Mouse (Mus musculus) forebrain, embryonic 13.5 days (tissue): Measurements from ENCODE around the gene Chrm3. TPM values are rescaled to one million over a fixed set of nuclear protein-coding genes. Genes with fewer than 3 reads are reported as not detected.
A peak's percentile ranks its signal among the peaks of the same experiment; 100 is the strongest.
"Not testable (repeated sequence)": the region's sequence is repeated elsewhere in the genome, so short reads cannot be mapped to it uniquely, and the experiment has no call there.

Experiments used
- ATAC-seq: fragments of 200-750 bp; cut with Nextera tagmentation; 2 replicates; pipeline ENCODE4 v1.8.0; 2017
- H3K27ac ChIP-seq: fragments of 300-500 bp; sonication (generic); 2 replicates; pipeline ENCODE4 v1.5.1; 2015; ENCODE audit warnings: inconsistent platforms, mild to moderate bottlenecking, moderate library complexity
- H3K27me3 ChIP-seq: fragments of 300-500 bp; sonication (generic); 2 replicates; pipeline ENCODE4 v1.6.1; 2015; ENCODE audit warnings: mild to moderate bottlenecking, inconsistent platforms
- H3K36me3 ChIP-seq: fragments of 300-500 bp; sonication (generic); 2 replicates; pipeline ENCODE4 v1.6.1; 2015; ENCODE audit warnings: mild to moderate bottlenecking, inconsistent platforms; ENCODE audit not compliant: poor library complexity, severe bottlenecking
- H3K4me1 ChIP-seq: fragments of 300-500 bp; sonication (generic); 2 replicates; pipeline ENCODE4 v1.6.1; 2015; ENCODE audit warnings: inconsistent platforms
- H3K4me2 ChIP-seq: fragments of 300-500 bp; sonication (generic); 2 replicates; pipeline ENCODE4 v1.6.1; 2015; ENCODE audit warnings: inconsistent platforms, mild to moderate bottlenecking, moderate library complexity
- H3K4me3 ChIP-seq: fragments of 300-500 bp; sonication (generic); 2 replicates; pipeline ENCODE4 v1.5.1; 2015; ENCODE audit warnings: mild to moderate bottlenecking, inconsistent platforms
- H3K9ac ChIP-seq: fragments of 300-500 bp; sonication (generic); 2 replicates; pipeline ENCODE4 v1.6.1; 2015; ENCODE audit warnings: mild to moderate bottlenecking, inconsistent platforms
- H3K9me3 ChIP-seq: fragments of 300-500 bp; sonication (generic); replicated peaks from 2 replicates; pipeline ENCODE4 v1.6.1; 2016; ENCODE audit warnings: inconsistent platforms
- WGBS: fragments of 180-500 bp; shearing (Covaris S2); methylation state at CpG from one replicate; pipeline ENCODE4 v1.1.7; 2015; 5-methylcytosine and 5-hydroxymethylcytosine counted together
- polyA plus RNA-seq: library from polyadenylated mRNA; unstranded; fragments of >200 nt; fragmentation: Nextera tagmentation; extraction: Ambion mirVana; gene quantifications from 2 replicates; pipeline ENCODE4 v1.2.1, GENCODE M21; 2015

Chrm3 gene
- 0.62 and 0.79 TPM in 2 replicates for polyA plus RNA-seq

GRCm38 (mm10) chr13:10360777-10361176, at the start of gene Chrm3:
Gene Chrm3, minus strand, starts transcription at chr13:10360847.
- 2% methylated on average over 18 of the region's 18 CpGs for WGBS
- ATAC-seq, result peak; percentile 91
- Histone ChIP-seq H3K4me3 (peak within 1 kb of the TSS; percentile 61), H3K4me2 (peak within 1 kb of the TSS; percentile 98), H3K36me3 (no peaks in the 10 kb centered on the region), H3K9ac (peak within 1 kb of the TSS; percentile 65), H3K27ac (no peak within 1 kb of the TSS), H3K9me3 (no peaks in the 10 kb centered on the region), H3K4me1 (peaks cover 12% of the 10 kb centered on the region; the same call in 1 of the 2 replicates), H3K27me3 (peaks cover 30% of the 10 kb centered on the region)

DNA sequence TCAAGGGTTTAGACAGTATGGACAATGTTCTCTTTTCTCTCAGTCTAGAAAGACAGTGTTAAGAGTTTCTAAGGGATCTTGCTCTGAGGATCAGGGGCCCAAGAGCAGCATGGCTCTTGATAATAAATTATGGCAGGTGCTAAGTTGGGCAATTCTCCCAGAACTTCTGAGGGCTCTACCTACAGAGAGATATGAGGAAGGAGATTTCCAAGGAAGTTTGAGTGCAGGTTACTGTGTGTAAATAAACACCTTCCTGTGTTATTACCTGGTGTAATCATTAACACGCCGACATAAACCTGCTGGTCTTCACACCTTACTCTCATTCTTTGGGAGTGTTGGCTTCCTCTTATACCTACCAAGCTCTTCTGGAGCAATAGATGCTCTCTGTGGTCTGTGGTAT, 33.7 kb upstream of the Chrm3 start:
- no peaks in the 10 kb centered on the region for H3K36me3 ChIP-seq
- H3K27me3 ChIP-seq, result no peaks in the 10 kb centered on the region
- no peak overlapping the region for H3K9ac ChIP-seq
- H3K9me3 ChIP-seq, result no peaks in the 10 kb centered on the region
- H3K27ac ChIP-seq, result no peak overlapping the region
- no peak overlapping the region for H3K4me2 ChIP-seq
- ATAC-seq, result no peak
- 93% methylated on average over 2 of the region's 2 CpGs for WGBS
- no peak overlapping the region for H3K4me3 ChIP-seq
- H3K4me1 ChIP-seq, result no peaks in the 10 kb centered on the region

DNA sequence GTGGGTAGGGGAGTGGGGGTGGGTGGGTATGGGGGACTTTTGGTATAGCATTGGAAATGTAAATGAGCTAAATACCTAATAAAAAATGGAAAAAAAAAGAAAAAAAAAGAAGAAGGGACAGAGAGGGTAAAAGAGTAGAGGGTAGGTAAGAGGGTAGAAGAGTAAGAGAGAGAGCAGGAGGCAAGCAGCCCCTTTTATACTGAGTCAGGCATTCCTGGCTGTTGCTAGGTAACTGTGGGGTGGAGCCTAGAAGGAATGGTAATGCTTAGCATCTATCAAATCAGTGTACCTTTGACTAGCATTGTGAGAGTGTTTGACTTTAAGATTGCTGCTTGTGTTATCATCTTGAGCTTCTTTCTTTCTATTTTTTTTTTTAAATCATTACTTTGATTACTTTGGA, 14.8 kb upstream of the Chrm3 start:
- H3K4me1 ChIP-seq, H3K27ac ChIP-seq, H3K27me3 ChIP-seq, H3K9me3 ChIP-seq, H3K4me3 ChIP-seq, H3K4me2 ChIP-seq, H3K36me3 ChIP-seq, ATAC-seq, H3K9ac ChIP-seq: not testable (repeated sequence)

GRCm38 (mm10) chr13:10360199-10360694, 400 bp downstream of the Chrm3 start:
- Histone ChIP-seq H3K4me3 (peak overlapping the region; percentile 61), H3K4me2 (peak overlapping the region; percentile 98), H3K9me3 (no peaks in the 10 kb centered on the region), H3K27me3 (peaks cover 30% of the 10 kb centered on the region), H3K36me3 (no peaks in the 10 kb centered on the region), H3K9ac (peak overlapping the region; percentile 65), H3K27ac (no peak overlapping the region), H3K4me1 (peaks cover 12% of the 10 kb centered on the region; the same call in 1 of the 2 replicates)
- ATAC-seq, result peak; percentile 79
- under 1% methylated on average over 57 of the region's 60 CpGs for WGBS

- Histone ChIP-seq H3K4me2 (peak overlapping the region; percentile 98), H3K9ac (peak overlapping the region; percentile 65), H3K4me1 (peaks cover 12% of the 10 kb centered on the region; the same call in 1 of the 2 replicates), H3K4me3 (peak overlapping the region; percentile 61), H3K36me3 (no peaks in the 10 kb centered on the region), H3K9me3 (no peaks in the 10 kb centered on the region), H3K27me3 (peaks cover 30% of the 10 kb centered on the region), H3K27ac (no peak overlapping the region)
- WGBS, result 2% methylated on average over 26 of the region's 26 CpGs
- ATAC-seq, result 0 out of 2 replicates have a peak, but pooled peaks have one; percentile 7
These were observed 990 bp downstream of the Chrm3 start for GRCm38 (mm10) chr13:10359516-10360198.

- Histone ChIP-seq H3K27ac (no peak overlapping the region), H3K27me3 (peaks cover 22% of the 10 kb centered on the region), H3K9ac (no peak overlapping the region), H3K4me1 (peaks cover 10% of the 10 kb centered on the region; the same call in 1 of the 2 replicates), H3K4me3 (no peak overlapping the region), H3K36me3 (no peaks in the 10 kb centered on the region), H3K4me2 (no peak overlapping the region), H3K9me3 (no peaks in the 10 kb centered on the region)
- WGBS, result 90% methylated on average over 5 of the region's 5 CpGs
- ATAC-seq, result no peak
These were observed 4.9 kb downstream of the Chrm3 start for GRCm38 (mm10) chr13:10355796-10356195.

DNA sequence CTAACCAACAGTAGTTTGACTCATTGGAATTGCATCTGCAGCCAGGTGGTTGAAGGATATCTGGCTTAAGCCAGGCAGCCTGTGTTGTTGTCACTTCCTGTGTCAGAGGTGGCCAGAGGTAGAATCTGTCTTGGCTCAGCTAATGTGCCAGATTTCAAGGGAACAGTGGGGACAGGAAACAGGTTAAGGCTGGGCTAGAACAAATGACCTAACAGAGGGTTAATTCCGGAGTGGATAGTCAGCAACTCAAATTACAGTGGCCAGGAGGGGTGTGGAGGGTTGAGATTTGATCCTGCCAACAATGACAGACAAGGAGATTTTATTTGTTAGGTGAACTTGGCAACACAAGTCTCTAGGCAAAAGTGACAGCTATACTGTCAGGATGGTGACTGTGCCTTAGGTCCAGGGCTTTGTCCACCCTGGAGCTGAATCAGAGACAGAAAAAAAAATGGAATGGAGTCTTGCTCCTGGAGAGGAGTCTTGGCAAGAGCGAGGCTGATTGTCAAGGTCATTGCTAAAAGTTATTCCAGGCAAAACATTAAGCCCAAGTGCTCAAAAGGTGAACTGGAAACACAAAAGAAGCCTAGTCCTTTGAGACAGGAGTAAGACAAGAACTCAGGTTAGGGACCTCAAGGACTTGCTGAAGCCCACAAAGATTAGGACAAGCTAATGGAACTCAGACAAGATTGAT, 5.6 kb downstream of the Chrm3 start:
- no peak overlapping the region for H3K9ac ChIP-seq
- H3K27ac ChIP-seq, result no peak overlapping the region
- ATAC-seq, result no peak
- no peaks in the 10 kb centered on the region for H3K36me3 ChIP-seq
- H3K27me3 ChIP-seq, result peaks cover 18% of the 10 kb centered on the region
- H3K4me2 ChIP-seq, result no peak overlapping the region
- no peaks in the 10 kb centered on the region for H3K9me3 ChIP-seq
- no peak overlapping the region for H3K4me3 ChIP-seq
- WGBS, result 68% methylated on average over 2 of the region's 2 CpGs
- H3K4me1 ChIP-seq, result peaks cover 8% of the 10 kb centered on the region; the same call in 1 of the 2 replicates

DNA sequence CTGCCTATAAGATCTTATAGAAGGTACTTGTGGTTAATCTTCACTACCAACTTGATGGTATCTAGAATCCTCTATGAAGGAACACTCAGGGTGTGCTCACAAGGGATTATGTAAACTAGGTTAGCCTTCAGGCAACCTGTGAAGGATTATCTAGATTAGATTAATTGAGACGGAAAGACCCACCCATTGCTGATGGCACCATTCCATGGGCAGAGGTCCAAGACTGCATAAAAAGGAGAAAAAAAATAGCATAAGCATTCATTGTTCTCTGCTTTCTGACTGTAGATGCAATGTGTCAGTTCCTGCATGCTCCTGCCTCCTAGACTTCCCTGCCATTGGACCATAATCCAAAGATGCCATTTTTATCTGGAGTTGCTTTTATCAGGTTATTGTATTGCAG, 8.5 kb downstream of the Chrm3 start:
- WGBS, result 71% methylated on average over 1 of the region's 1 CpGs

DNA sequence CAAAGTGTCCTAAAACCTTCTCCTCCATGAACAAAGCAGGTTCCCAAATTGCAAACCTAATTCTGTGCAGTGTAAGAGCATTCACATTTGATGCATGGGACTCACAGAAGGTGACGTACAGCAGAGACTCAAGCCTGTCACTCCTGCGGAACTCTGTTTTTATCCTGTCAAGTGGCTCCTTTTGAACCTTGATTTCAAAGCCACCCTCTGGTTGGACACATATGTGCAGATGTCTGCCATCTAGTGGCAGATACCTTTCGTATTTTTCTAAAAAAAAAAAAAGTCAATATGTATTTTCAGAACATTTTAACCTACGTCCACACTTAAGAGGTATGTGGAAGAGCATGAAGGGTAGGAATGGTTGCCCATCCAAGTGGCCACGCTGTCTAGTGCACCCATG, 16.3 kb downstream of the Chrm3 start:
- H3K4me2 ChIP-seq, result no peak overlapping the region
- no peak overlapping the region for H3K27ac ChIP-seq
- no peaks in the 10 kb centered on the region for H3K9me3 ChIP-seq
- WGBS, result 65% methylated on average over 5 of the region's 5 CpGs
- no peak overlapping the region for H3K9ac ChIP-seq
- H3K4me1 ChIP-seq, result no peaks in the 10 kb centered on the region
- H3K4me3 ChIP-seq, result no peak overlapping the region
- ATAC-seq, result no peak
- H3K27me3 ChIP-seq, result no peaks in the 10 kb centered on the region
- no peaks in the 10 kb centered on the region for H3K36me3 ChIP-seq

More for the DNA sequence above, 8.5 kb downstream of the Chrm3 start:
- H3K27me3 ChIP-seq, result no peaks in the 10 kb centered on the region
- H3K36me3 ChIP-seq, result no peaks in the 10 kb centered on the region
- no peak overlapping the region for H3K4me2 ChIP-seq
- no peak for ATAC-seq
- no peaks in the 10 kb centered on the region for H3K4me1 ChIP-seq
- H3K27ac ChIP-seq, result no peak overlapping the region
- H3K9ac ChIP-seq, result no peak overlapping the region
- H3K9me3 ChIP-seq, result no peaks in the 10 kb centered on the region
- H3K4me3 ChIP-seq, result no peak overlapping the region

- Histone ChIP-seq H3K4me3 (no peak overlapping the region), H3K36me3 (no peaks in the 10 kb centered on the region), H3K27me3 (no peaks in the 10 kb centered on the region), H3K4me1 (no peaks in the 10 kb centered on the region), H3K27ac (no peak overlapping the region), H3K9ac (no peak overlapping the region), H3K9me3 (no peaks in the 10 kb centered on the region), H3K4me2 (no peak overlapping the region)
- no peak for ATAC-seq
These were observed 25.1 kb downstream of the Chrm3 start for GRCm38 (mm10) chr13:10335558-10335957.

- Histone ChIP-seq H3K9ac (no peak overlapping the region), H3K27me3 (no peaks in the 10 kb centered on the region), H3K27ac (no peak overlapping the region), H3K4me1 (no peaks in the 10 kb centered on the region), H3K4me2 (no peak overlapping the region), H3K9me3 (no peaks in the 10 kb centered on the region), H3K4me3 (no peak overlapping the region), H3K36me3 (no peaks in the 10 kb centered on the region)
- 90% methylated on average over 4 of the region's 4 CpGs for WGBS
- no peak for ATAC-seq
These were observed 27.9 kb downstream of the Chrm3 start for GRCm38 (mm10) chr13:10332762-10333161.

DNA sequence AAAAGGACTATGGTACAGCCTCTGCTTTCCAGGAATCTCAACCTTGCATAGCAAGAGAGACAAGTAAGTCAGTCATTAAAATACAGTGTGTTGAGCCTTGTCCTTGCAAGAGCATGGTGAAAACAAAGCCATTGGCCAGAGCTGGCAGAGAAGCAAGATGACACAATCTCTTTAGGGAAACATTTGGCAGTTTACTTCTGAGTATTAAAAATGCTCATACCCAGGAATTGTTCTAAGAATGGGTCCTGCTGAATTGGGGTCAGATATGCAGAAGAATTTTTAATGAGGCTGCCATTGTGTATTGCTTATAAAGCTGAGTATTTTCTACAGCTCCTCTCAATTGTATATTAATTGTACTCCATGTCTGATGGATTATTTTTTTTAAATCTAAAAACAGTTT, 50.8 kb downstream of the Chrm3 start:
- no peak overlapping the region for H3K4me2 ChIP-seq
- H3K27ac ChIP-seq, result no peak overlapping the region
- H3K27me3 ChIP-seq, result no peaks in the 10 kb centered on the region
- no peak overlapping the region for H3K4me3 ChIP-seq
- H3K36me3 ChIP-seq, result no peaks in the 10 kb centered on the region
- H3K9ac ChIP-seq, result no peak overlapping the region
- no peaks in the 10 kb centered on the region for H3K4me1 ChIP-seq
- no peaks in the 10 kb centered on the region for H3K9me3 ChIP-seq
- ATAC-seq, result no peak
